Mouse (Mus musculus) thymus, adult 2 months (tissue): ENCODE results near the gene Hjurp. TPM values are rescaled to one million over a fixed set of nuclear protein-coding genes. Genes with fewer than 3 reads are reported as not detected.

ENCODE experiments used
- DNase-seq: peaks from one replicate; pipeline ENCODE4 v3.0.0; 2021
- H3K27ac ChIP-seq: fragments of 200-500 bp; 2 replicates; pipeline ENCODE4 v1.5.1; 2012; ENCODE audit warnings: low read length, control low read depth; ENCODE audit not compliant: control insufficient read depth, insufficient read depth
- H3K27me3 ChIP-seq: fragments of 200-500 bp; 2 replicates; pipeline ENCODE4 v1.6.1; 2012; ENCODE audit warnings: mild to moderate bottlenecking, low read length, moderate library complexity, mixed read lengths; ENCODE audit not compliant: control insufficient read depth, insufficient read depth
- H3K36me3 ChIP-seq: fragments of 200-500 bp; 2 replicates; pipeline ENCODE4 v1.6.1; 2012; ENCODE audit warnings: mild to moderate bottlenecking, low read length, moderate library complexity; ENCODE audit not compliant: control insufficient read depth, insufficient read depth
- H3K4me1 ChIP-seq: fragments of 200-500 bp; replicated peaks from 2 replicates; pipeline ENCODE4 v1.6.1; 2012; ENCODE audit warnings: low read length; ENCODE audit not compliant: control insufficient read depth, insufficient read depth
- H3K4me3 ChIP-seq: fragments of 200-500 bp; 2 replicates; pipeline ENCODE4 v1.5.1; 2012; ENCODE audit warnings: mild to moderate bottlenecking, low read length, control low read depth, moderate library complexity; ENCODE audit not compliant: control insufficient read depth, insufficient read depth
- CTCF ChIP-seq: fragments of 200-500 bp; IDR thresholded peaks from 2 replicates; pipeline ENCODE4 v1.5.1; 2012; ENCODE audit warnings: mild to moderate bottlenecking, control low read depth, low read length, moderate library complexity, borderline replicate concordance; ENCODE audit not compliant: control insufficient read depth, poor library complexity, insufficient read depth; ENCODE audit errors: extremely low read depth
- POLR2A ChIP-seq: fragments of 200-500 bp; IDR thresholded peaks from 2 replicates; pipeline ENCODE4 v1.6.1; 2012; ENCODE audit warnings: mild to moderate bottlenecking, low read length, control low read depth, moderate library complexity; ENCODE audit not compliant: control insufficient read depth, poor library complexity, insufficient read depth; ENCODE audit errors: extremely low read depth
- WGBS: fragments of 180-500 bp; shearing (Covaris S2); methylation state at CpG from one replicate; pipeline ENCODE4 v1.1.7; 2018; 5-methylcytosine and 5-hydroxymethylcytosine counted together
- polyA plus RNA-seq: library from polyadenylated mRNA; depleted of rRNA; stranded (reverse); fragments of >200 nt; gene quantifications from 2 replicates; pipeline ENCODE4 v1.2.3, GENCODE M21; 2012

Gene Hjurp
- polyA plus RNA-seq, 1 experiment: 197 TPM

DNA sequence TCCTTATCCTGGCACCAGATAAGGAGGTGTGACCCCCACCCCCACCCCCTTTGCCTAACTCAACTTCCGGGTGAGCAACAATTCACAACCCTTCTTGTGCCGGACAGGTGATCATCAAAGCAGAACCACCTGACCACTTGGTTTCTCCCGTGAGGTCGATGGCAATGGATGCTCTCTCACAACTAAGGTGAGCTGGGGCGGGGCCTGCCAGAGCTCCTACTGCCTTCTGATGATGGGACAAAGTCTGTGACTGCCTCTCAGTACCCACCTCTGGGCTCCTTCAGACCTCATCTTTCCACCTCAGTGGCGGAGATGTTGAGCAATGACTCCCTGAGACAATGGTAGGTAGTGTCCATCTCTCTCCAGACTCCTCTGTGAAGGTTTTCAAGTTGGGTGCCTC is 31.6 kb downstream of the Hjurp start:
- no peak overlapping the region for H3K4me3 ChIP-seq
- H3K27ac ChIP-seq: no peak overlapping the region
- TF ChIP-seq POLR2A (no peak), CTCF (no peak)
- DNase-seq: no peak
- H3K27me3 ChIP-seq: no peaks in the 10 kb centered on the region
- no peaks in the 10 kb centered on the region for H3K36me3 ChIP-seq
- WGBS: 81% methylated on average over 6 of the region's 6 CpGs
- no peaks in the 10 kb centered on the region for H3K4me1 ChIP-seq

DNA sequence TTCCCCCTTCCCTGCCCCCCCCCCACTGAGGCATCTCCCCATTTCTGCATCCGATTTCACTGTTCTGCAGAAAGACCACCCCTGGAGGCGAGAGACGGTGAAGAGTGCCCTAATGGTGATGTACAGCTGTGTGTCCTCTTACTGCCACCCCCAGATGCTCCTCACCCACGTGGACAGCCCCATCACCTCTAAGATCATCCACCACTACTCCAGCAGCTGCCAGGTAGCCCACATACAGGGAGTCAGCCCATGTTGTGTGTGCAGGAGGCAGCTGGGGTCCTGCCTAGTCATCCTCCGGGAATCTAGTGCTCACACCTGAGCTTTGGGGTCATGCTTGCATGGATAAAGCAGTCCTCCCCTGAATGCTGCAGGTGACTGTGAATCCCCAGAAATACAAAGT is 33.6 kb downstream of the Hjurp start:
- H3K4me3 ChIP-seq: no peak overlapping the region
- no peak for DNase-seq
- no peaks in the 10 kb centered on the region for H3K4me1 ChIP-seq
- 70% methylated on average over 5 of the region's 5 CpGs for WGBS
- H3K27me3 ChIP-seq: no peaks in the 10 kb centered on the region
- TF ChIP-seq CTCF (no peak), POLR2A (no peak)
- H3K27ac ChIP-seq: no peak overlapping the region
- H3K36me3 ChIP-seq: no peaks in the 10 kb centered on the region

DNA sequence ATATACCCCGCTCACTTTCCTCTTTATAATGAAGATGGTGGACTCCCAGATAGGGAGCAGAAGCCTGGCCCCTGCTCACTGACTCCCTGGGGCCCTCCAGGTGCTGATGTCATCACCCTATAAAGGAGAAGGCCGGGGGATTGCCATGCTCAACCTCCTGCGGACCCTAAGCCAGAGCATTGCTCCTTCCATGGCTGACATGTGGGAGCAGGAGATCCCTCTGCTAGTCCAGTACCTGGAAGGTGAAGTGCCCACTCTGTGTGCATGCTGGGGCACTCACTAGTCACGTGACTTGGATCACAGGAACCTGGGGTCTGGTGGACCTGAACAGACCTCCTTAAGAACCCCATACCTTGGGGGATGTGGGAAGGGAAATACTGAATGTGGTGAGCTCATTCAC is 36.9 kb downstream of the Hjurp start:
- H3K4me3 ChIP-seq: no peak overlapping the region
- H3K4me1 ChIP-seq: no peaks in the 10 kb centered on the region
- H3K36me3 ChIP-seq: no peaks in the 10 kb centered on the region
- 82% methylated on average over 4 of the region's 4 CpGs for WGBS
- no peak for TF ChIP-seq POLR2A
- TF ChIP-seq CTCF: no peak
- no peak overlapping the region for H3K27ac ChIP-seq
- no peak for DNase-seq
- no peaks in the 10 kb centered on the region for H3K27me3 ChIP-seq

- no peak overlapping the region for H3K27ac ChIP-seq
- no peaks in the 10 kb centered on the region for H3K27me3 ChIP-seq
- 78% methylated on average over 5 of the region's 5 CpGs for WGBS
- H3K4me3 ChIP-seq: no peak overlapping the region
- TF ChIP-seq POLR2A (no peak), CTCF (no peak)
- no peak for DNase-seq
- H3K36me3 ChIP-seq: no peaks in the 10 kb centered on the region
- no peaks in the 10 kb centered on the region for H3K4me1 ChIP-seq
Observed at GRCm38 (mm10) chr1:88240072-88240471, 37.4 kb downstream of the Hjurp start.

DNA sequence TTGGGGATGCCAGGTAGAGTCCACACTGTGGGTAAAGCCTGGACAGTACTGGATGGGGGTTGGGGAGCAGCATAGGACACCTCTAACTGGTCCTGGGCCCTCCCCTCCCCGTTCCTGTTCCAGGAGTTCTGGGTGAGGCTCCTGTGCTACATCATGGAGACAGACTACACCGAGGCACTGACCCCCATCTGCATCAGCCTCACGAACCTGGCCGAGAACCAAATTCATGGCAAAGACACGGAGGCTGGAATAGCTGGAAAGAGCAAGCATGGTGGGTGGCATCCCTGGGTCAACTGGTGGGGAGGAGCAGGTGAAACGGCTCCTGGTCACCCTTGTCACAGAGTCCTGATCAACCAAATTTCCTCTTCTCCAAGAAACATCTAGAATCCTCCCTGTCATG is 38.7 kb downstream of the Hjurp start:
- no peak overlapping the region for H3K4me3 ChIP-seq
- no peak for DNase-seq
- no peaks in the 10 kb centered on the region for H3K4me1 ChIP-seq
- no peaks in the 10 kb centered on the region for H3K27me3 ChIP-seq
- no peak overlapping the region for H3K27ac ChIP-seq
- TF ChIP-seq CTCF (no peak), POLR2A (no peak)
- WGBS: 80% methylated on average over 6 of the region's 6 CpGs
- H3K36me3 ChIP-seq: no peaks in the 10 kb centered on the region

DNA sequence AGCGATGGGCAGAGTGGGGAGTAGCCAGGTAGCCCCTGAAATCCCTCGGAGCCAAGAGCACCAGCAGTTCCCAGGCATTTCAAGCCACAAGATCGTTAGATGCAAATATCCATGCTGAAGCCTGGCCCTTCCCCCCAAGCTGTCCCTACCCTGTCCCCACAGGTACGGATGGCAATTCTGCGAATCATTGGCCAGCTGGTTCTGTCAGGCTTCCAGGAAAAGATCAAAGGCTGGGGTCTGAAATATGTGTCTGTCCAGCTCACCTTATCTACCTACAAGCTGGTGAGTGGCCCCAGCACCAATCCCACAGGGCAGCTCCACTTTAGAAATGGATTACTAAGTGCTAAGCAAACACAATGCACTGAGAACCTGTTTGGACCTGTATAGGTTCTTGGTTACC is 40.1 kb downstream of the Hjurp start:
- 81% methylated on average over 5 of the region's 5 CpGs for WGBS
- Histone ChIP-seq H3K4me1 (no peaks in the 10 kb centered on the region), H3K36me3 (no peaks in the 10 kb centered on the region), H3K27me3 (no peaks in the 10 kb centered on the region), H3K4me3 (no peak overlapping the region), H3K27ac (no peak overlapping the region)
- no peak for DNase-seq
- no peak for TF ChIP-seq POLR2A
- no peak for TF ChIP-seq CTCF

GRCm38 (mm10) chr1:88235894-88236415 is 41.5 kb downstream of the Hjurp start:
- WGBS: 65% methylated on average over 4 of the region's 4 CpGs
- H3K36me3 ChIP-seq: no peaks in the 10 kb centered on the region
- TF ChIP-seq POLR2A: no peak
- no peak for TF ChIP-seq CTCF
- no peaks in the 10 kb centered on the region for H3K27me3 ChIP-seq
- no peak overlapping the region for H3K4me3 ChIP-seq
- no peaks in the 10 kb centered on the region for H3K4me1 ChIP-seq
- DNase-seq: no peak
- H3K27ac ChIP-seq: no peak overlapping the region
